Comparison of ENCODE assay signal across 9 mouse cellular contexts in the genomic region with DNA sequence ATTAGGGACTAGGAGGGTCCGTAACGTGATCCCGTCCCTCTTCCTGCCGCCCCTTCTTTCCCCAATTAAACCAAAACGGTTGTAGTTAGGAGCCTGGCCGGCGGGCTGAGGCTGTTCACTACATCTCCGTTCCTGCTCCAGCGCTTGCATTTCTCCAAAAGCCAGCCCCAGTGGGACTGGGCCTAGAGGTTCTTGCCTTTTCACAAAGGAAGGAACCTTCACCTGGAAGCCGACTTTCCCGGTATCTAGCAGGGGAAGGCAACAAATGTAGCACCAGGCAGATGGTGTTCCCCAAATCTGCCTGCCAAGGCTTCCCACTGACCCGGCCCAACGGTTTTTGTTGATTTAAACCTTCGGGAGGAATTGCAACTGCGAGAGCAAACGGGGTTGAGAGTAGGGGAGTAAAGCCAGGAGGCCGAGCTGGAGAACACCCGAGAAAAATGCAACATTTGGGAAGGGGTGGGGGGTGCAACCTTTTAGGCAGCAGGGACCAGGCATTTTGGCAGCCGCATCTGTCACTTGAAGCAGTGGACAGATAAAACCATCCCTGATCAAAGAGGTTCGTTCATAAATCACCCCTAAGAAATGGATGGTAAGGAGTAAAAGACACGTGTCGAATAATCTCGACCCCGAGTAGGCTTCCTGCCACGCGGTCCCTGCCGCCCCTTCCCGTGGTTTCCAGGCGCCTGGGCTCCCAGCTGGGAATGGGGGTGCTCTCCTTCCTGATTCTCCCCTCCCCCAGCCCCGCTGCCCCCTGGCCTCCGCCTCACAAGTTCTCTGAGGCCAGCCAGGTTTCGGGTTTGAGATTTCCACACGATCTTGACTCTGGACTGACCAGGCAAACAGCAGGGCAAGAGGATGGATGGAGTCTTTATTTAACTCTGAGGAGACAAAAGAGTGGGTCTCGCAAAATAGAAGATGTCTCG. TPM values are rescaled to one million over a fixed set of nuclear protein-coding genes. Genes with fewer than 3 reads are reported as not detected.
A peak's percentile ranks its signal among the peaks of the same experiment; 100 is the strongest.
DNase-seq lines count a peak whose midpoint lies in the region; ATAC-seq lines count a peak whose summit lies in the region.
"Had no signal": no experiment of that assay in that cellular context is flagged by ENCODE, and none has a peak within 500 bp of the region (broad histone marks: within the 10 kb centered on the region; RNA-seq: fewer than 3 reads in every experiment).

No protein-coding gene starts in this region.

- 2% methylated on average over 35 of the region's 35 CpGs for WGBS in liver, embryonic 13.5 days (ENCODE audit: insufficient replicate concordance)

- no peaks in the 10 kb centered on the region for H3K4me1 ChIP-seq in liver, embryonic 13.5 days (replicated peaks)

- H3K4me2 ChIP-seq in liver, embryonic 13.5 days: peak overlapping the region; percentile 2; the same call in 1 of the 2 replicates

- H3K9me3 ChIP-seq in liver, embryonic 13.5 days (replicated peaks): no peaks in the 10 kb centered on the region

- no peak for ATAC-seq in liver, embryonic 13.5 days (ENCODE audit: low read depth)
- ATAC-seq in erythroblast, adult 5-6 weeks (replicated peaks; ENCODE audit: low FRiP score, poor library complexity, severe bottlenecking): no peak

- H3K27ac ChIP-seq in liver, embryonic 13.5 days: no peak overlapping the region

- peak; percentile 89 for DNase-seq in heart, adult 11 months
- DNase-seq in heart, adult 8-10 months (ENCODE audit: low spot score): no peak
- peak; percentile 70 for DNase-seq in NIH3T3 (ENCODE audit: low read depth)
- peak; percentile 6 for DNase-seq in gastrocnemius, postnatal 25 days
- no peak for DNase-seq in liver, embryonic 13.5 days
- no peak for DNase-seq in thymus, postnatal 14 days
- DNase-seq in T-cell, adult 2 months (ENCODE audit: low spot score): no peak

- no peaks in the 10 kb centered on the region for H3K36me3 ChIP-seq in liver, embryonic 13.5 days

- no peak overlapping the region for H3K4me3 ChIP-seq in liver, embryonic 13.5 days (replicated peaks)

- no peak overlapping the region for H3K9ac ChIP-seq in liver, embryonic 13.5 days

- H3K27me3 ChIP-seq in liver, embryonic 13.5 days: peaks cover 90% of the 10 kb centered on the region
- H3K27me3 ChIP-seq: CH12.LX had no signal

RNA-seq across cellular contexts. Expression of gene Twist1, which starts 9.3 kb away (rescaled TPM):
- 1 to 10 TPM; 1.3 to 2.0 (median 1.5) TPM for total RNA-seq in heart, adult 8-10 months (2022)
- 1 to 10 TPM; 1.8 to 4.9 TPM for total RNA-seq in gastrocnemius, postnatal 25 days (2021)
- 0.31 and 0.60 TPM in 2 replicates for polyA plus RNA-seq in liver, embryonic 13.5 days (2015; fragmentation: Nextera tagmentation; extraction: Ambion mirVana)
- total RNA-seq in erythroblast, adult 5-6 weeks (2015; ENCODE audit: low replicate concordance): not detected in 2 replicates
- not detected in 2 replicates for total RNA-seq in erythroblast, adult 5-6 weeks (2017; ENCODE audit: low replicate concordance)
- total RNA-seq: CH12.LX had no signal

RNA-seq across cellular contexts. Expression of gene Ferd3l, which starts 38.5 kb away (rescaled TPM):
- not detected for total RNA-seq in heart, adult 8-10 months (2022)
- not detected for total RNA-seq in gastrocnemius, postnatal 25 days (2021)
- polyA plus RNA-seq in liver, embryonic 13.5 days (2015; fragmentation: Nextera tagmentation; extraction: Ambion mirVana): not detected in 2 replicates
- not detected in 2 replicates for total RNA-seq in erythroblast, adult 5-6 weeks (2015; ENCODE audit: low replicate concordance)
- not detected in 2 replicates for total RNA-seq in erythroblast, adult 5-6 weeks (2017; ENCODE audit: low replicate concordance)
- total RNA-seq: CH12.LX had no signal

Comparison
In these comparisons a context has a peak if more than half of its experiments do, and no peak if none do; other contexts are left out.
1. DNase-seq: peak in heart, adult 11 months (single experiment), NIH3T3 (single experiment) and gastrocnemius, postnatal 25 days (single experiment); none in heart, adult 8-10 months (single experiment), liver, embryonic 13.5 days (single experiment), thymus, postnatal 14 days (single experiment) and T-cell, adult 2 months (single experiment).